Mouse (Mus musculus): Measurements from ENCODE around the gene Kif6. TPM values are rescaled to one million over a fixed set of nuclear protein-coding genes. Genes with fewer than 3 reads are reported as not detected.
A peak's percentile ranks its signal among the peaks of the same experiment; 100 is the strongest.

Kif6 gene
- polyA plus RNA-seq, 2 experiments: 1.1 TPM

GRCm38 (mm10) chr17:49642889-49643490 is 28.1 kb downstream of the Kif6 start:
- WGBS: 91% methylated on average over 11 of the region's 11 CpGs
- Histone ChIP-seq H3K9ac (ENCODE audit: low read depth, low read length, severe bottlenecking) (no peak overlapping the region), H3K4me1 (ENCODE audit: control insufficient read depth, insufficient read depth, low read length) (no peaks in the 10 kb centered on the region), H3K4me3 (replicated peaks; ENCODE audit: low read length) (no peak overlapping the region), H3K9me3 (ENCODE audit: control insufficient read depth, low read length) (no peaks in the 10 kb centered on the region), H3K27me3 (ENCODE audit: control insufficient read depth, insufficient read depth, low read length) (no peaks in the 10 kb centered on the region), H3K4me2 (replicated peaks; ENCODE audit: low read depth, low read length, severe bottlenecking) (no peak overlapping the region), H3K27ac (replicated peaks; ENCODE audit: low read depth, low read length) (no peak overlapping the region), H3K36me3 (ENCODE audit: control insufficient read depth, insufficient read depth, low read length) (no peaks in the 10 kb centered on the region)
- DNase-seq (ENCODE audit: low spot score) (no peak), ATAC-seq (ENCODE audit: low FRiP score, low read depth) (no peak)
- no peak for TF ChIP-seq POLR2A (IDR thresholded peaks at IDR 0.05; ENCODE audit: borderline replicate concordance, extremely low read depth, insufficient read depth, insufficient read length)

- TF ChIP-seq POLR2A (IDR thresholded peaks at IDR 0.05; ENCODE audit: borderline replicate concordance, extremely low read depth, insufficient read depth, insufficient read length): no peak
- ATAC-seq (ENCODE audit: low FRiP score, low read depth): no peak
- Histone ChIP-seq H3K4me3 (replicated peaks; ENCODE audit: low read length) (no peak overlapping the region), H3K9me3 (ENCODE audit: control insufficient read depth, low read length) (peaks cover 6% of the 10 kb centered on the region), H3K36me3 (ENCODE audit: control insufficient read depth, insufficient read depth, low read length) (no peaks in the 10 kb centered on the region), H3K27ac (replicated peaks; ENCODE audit: low read depth, low read length) (no peak overlapping the region), H3K27me3 (ENCODE audit: control insufficient read depth, insufficient read depth, low read length) (no peaks in the 10 kb centered on the region), H3K4me2 (replicated peaks; ENCODE audit: low read depth, low read length, severe bottlenecking) (no peak overlapping the region), H3K4me1 (ENCODE audit: control insufficient read depth, insufficient read depth, low read length) (no peaks in the 10 kb centered on the region), H3K9ac (ENCODE audit: low read depth, low read length, severe bottlenecking) (no peak overlapping the region)
- WGBS: 92% methylated on average over 5 of the region's 5 CpGs
- DNase-seq (ENCODE audit: low spot score): no peak
These were observed 31.3 kb downstream of the Kif6 start for GRCm38 (mm10) chr17:49646267-49646666.

- no peak overlapping the region for H3K9ac ChIP-seq (ENCODE audit: low read depth, low read length, severe bottlenecking)
- H3K27ac ChIP-seq (replicated peaks; ENCODE audit: low read depth, low read length): peak overlapping the region; percentile 59
- no peaks in the 10 kb centered on the region for H3K36me3 ChIP-seq (ENCODE audit: control insufficient read depth, insufficient read depth, low read length)
- 68% methylated on average over 2 of the region's 2 CpGs for WGBS
- TF ChIP-seq POLR2A (IDR thresholded peaks at IDR 0.05; ENCODE audit: borderline replicate concordance, extremely low read depth, insufficient read depth, insufficient read length): no peak
- ATAC-seq (ENCODE audit: low FRiP score, low read depth): 0 out of 2 replicates have a peak, but pooled peaks have one; percentile 12
- no peak overlapping the region for H3K4me3 ChIP-seq (replicated peaks; ENCODE audit: low read length)
- no peak overlapping the region for H3K4me2 ChIP-seq (replicated peaks; ENCODE audit: low read depth, low read length, severe bottlenecking)
- H3K9me3 ChIP-seq (ENCODE audit: control insufficient read depth, low read length): peaks cover 6% of the 10 kb centered on the region
- DNase-seq (ENCODE audit: low spot score): no peak
- H3K27me3 ChIP-seq (ENCODE audit: control insufficient read depth, insufficient read depth, low read length): no peaks in the 10 kb centered on the region
- no peaks in the 10 kb centered on the region for H3K4me1 ChIP-seq (ENCODE audit: control insufficient read depth, insufficient read depth, low read length)
These were observed 34.0 kb downstream of the Kif6 start for GRCm38 (mm10) chr17:49648970-49649369.

- 64% methylated on average over 7 of the region's 7 CpGs for WGBS
These were observed 34.5 kb downstream of the Kif6 start for GRCm38 (mm10) chr17:49649394-49649793.

GRCm38 (mm10) chr17:49650366-49650765 is 35.4 kb downstream of the Kif6 start:
- no peak overlapping the region for H3K9ac ChIP-seq (ENCODE audit: low read depth, low read length, severe bottlenecking)
- ATAC-seq (ENCODE audit: low FRiP score, low read depth) (no peak), DNase-seq (ENCODE audit: low spot score) (no peak)
- no peak overlapping the region for H3K4me3 ChIP-seq (replicated peaks; ENCODE audit: low read length)
- no peaks in the 10 kb centered on the region for H3K36me3 ChIP-seq (ENCODE audit: control insufficient read depth, insufficient read depth, low read length)
- TF ChIP-seq POLR2A (IDR thresholded peaks at IDR 0.05; ENCODE audit: borderline replicate concordance, extremely low read depth, insufficient read depth, insufficient read length): no peak
- WGBS: 93% methylated on average over 4 of the region's 4 CpGs
- no peaks in the 10 kb centered on the region for H3K4me1 ChIP-seq (ENCODE audit: control insufficient read depth, insufficient read depth, low read length)
- H3K9me3 ChIP-seq (ENCODE audit: control insufficient read depth, low read length): peaks cover 6% of the 10 kb centered on the region
- H3K27me3 ChIP-seq (ENCODE audit: control insufficient read depth, insufficient read depth, low read length): no peaks in the 10 kb centered on the region
- no peak overlapping the region for H3K4me2 ChIP-seq (replicated peaks; ENCODE audit: low read depth, low read length, severe bottlenecking)
- no peak overlapping the region for H3K27ac ChIP-seq (replicated peaks; ENCODE audit: low read depth, low read length)

More at GRCm38 (mm10) chr17:49649394-49649793, 34.5 kb downstream of the Kif6 start:
- peak; percentile 62; the same call in 1 of the 2 replicates for ATAC-seq (ENCODE audit: low FRiP score, low read depth)
- H3K9me3 ChIP-seq (ENCODE audit: control insufficient read depth, low read length): peaks cover 6% of the 10 kb centered on the region
- H3K9ac ChIP-seq (ENCODE audit: low read depth, low read length, severe bottlenecking): no peak overlapping the region
- no peaks in the 10 kb centered on the region for H3K36me3 ChIP-seq (ENCODE audit: control insufficient read depth, insufficient read depth, low read length)
- H3K4me3 ChIP-seq (replicated peaks; ENCODE audit: low read length): no peak overlapping the region
- DNase-seq (ENCODE audit: low spot score): peak; percentile 32
- peak overlapping the region; percentile 43; the same call in 1 of the 2 replicates for H3K27ac ChIP-seq (replicated peaks; ENCODE audit: low read depth, low read length)
- H3K4me2 ChIP-seq (replicated peaks; ENCODE audit: low read depth, low read length, severe bottlenecking): no peak overlapping the region
- TF ChIP-seq POLR2A (IDR thresholded peaks at IDR 0.05; ENCODE audit: borderline replicate concordance, extremely low read depth, insufficient read depth, insufficient read length): no peak
- H3K27me3 ChIP-seq (ENCODE audit: control insufficient read depth, insufficient read depth, low read length): no peaks in the 10 kb centered on the region
- no peaks in the 10 kb centered on the region for H3K4me1 ChIP-seq (ENCODE audit: control insufficient read depth, insufficient read depth, low read length)
